Comparison of ENCODE assay signal across 18 mouse cellular contexts in the genomic region with DNA sequence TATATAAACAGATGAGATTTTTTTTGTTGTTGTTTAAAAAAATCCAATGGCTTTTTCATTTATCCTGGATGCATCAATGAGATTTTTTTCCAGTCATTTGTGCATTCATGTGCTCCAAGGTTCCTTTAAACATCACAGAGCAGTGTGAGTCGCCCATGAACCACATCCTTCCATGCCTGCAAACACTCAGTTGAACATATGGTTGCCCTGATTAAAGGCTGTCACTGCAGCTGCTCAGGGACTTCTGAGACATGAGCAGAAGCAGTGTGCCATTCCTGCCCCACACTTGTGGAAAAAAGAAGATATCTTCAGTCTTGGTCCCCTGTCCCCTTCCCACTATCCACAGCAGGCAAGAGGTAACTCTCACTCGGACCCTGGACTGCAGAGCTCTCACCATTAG.
DNase-seq lines count a peak whose midpoint lies in the region; ATAC-seq and TF ChIP-seq lines count a peak whose summit lies in the region.
"Had no signal": no experiment of that assay in that cellular context is flagged by ENCODE, and none has a peak within 500 bp of the region (broad histone marks: within the 10 kb centered on the region; RNA-seq: fewer than 3 reads in every experiment).

No protein-coding gene starts in this region.

- TF ChIP-seq CTCF in layer of hippocampus, adult 2 months (conservative IDR thresholded peaks at IDR 0.05) = no peak
- no peak for TF ChIP-seq CTCF in brain, embryonic 14.5 days (IDR thresholded peaks at IDR 0.05; ENCODE audit: borderline replicate concordance, extremely low read depth, insufficient read depth, insufficient read length)

- no peak for TF ChIP-seq POLR2A in brain, embryonic 14.5 days (IDR thresholded peaks at IDR 0.05; ENCODE audit: borderline replicate concordance, extremely low read depth, insufficient read depth, insufficient read length, poor library complexity, severe bottlenecking)

- intact Hi-C loops in heart, postnatal 10 days (cut with DNase I) = no loop called here

- peaks cover 67% of the 10 kb centered on the region for H3K4me1 ChIP-seq in heart, embryonic 12.5 days (replicated peaks)
- peaks cover 49% of the 10 kb centered on the region for H3K4me1 ChIP-seq in limb, embryonic 13.5 days
- H3K4me1 ChIP-seq: megakaryocyte, embryonic 14.5 days had no signal

- no peak overlapping the region for H3K4me3 ChIP-seq in heart, embryonic 12.5 days
- no peak overlapping the region for H3K4me3 ChIP-seq in layer of hippocampus, adult 2 months
- no peak overlapping the region for H3K4me3 ChIP-seq in limb, embryonic 13.5 days
- H3K4me3 ChIP-seq: forebrain, embryonic 15.5 days; megakaryocyte, embryonic 14.5 days had no signal

- no peak overlapping the region for H3K9ac ChIP-seq in heart, embryonic 12.5 days
- H3K9ac ChIP-seq in limb, embryonic 13.5 days = no peak overlapping the region
- H3K9ac ChIP-seq: forebrain, embryonic 15.5 days; liver, postnatal 0 days had no signal

- H3K36me3 ChIP-seq in heart, embryonic 12.5 days = no peaks in the 10 kb centered on the region
- H3K36me3 ChIP-seq in limb, embryonic 13.5 days = no peaks in the 10 kb centered on the region
- H3K36me3 ChIP-seq: forebrain, embryonic 15.5 days had no signal

- H3K27me3 ChIP-seq in heart, embryonic 12.5 days (replicated peaks) = no peaks in the 10 kb centered on the region
- 0 out of 2 replicates have a peak, but pooled peaks cover 3% of the 10 kb centered on the region for H3K27me3 ChIP-seq in limb, embryonic 13.5 days
- H3K27me3 ChIP-seq: forebrain, embryonic 15.5 days; megakaryocyte, embryonic 14.5 days had no signal

- no peak for DNase-seq in heart, postnatal 10 days
- peak; percentile 44 to 49 for DNase-seq in layer of hippocampus, adult 2 months (ENCODE audit: low spot score in 2 of 2)
- DNase-seq in layer of hippocampus, adult 9-10 months (ENCODE audit: low spot score) = no peak
- peak; percentile 81 for DNase-seq in brain, embryonic 14.5 days (ENCODE audit: low read depth)
- no peak for DNase-seq in kidney, adult 18-20 months
- DNase-seq: cerebellum, adult 11 months; cerebellum, postnatal 14 days; gastrocnemius, postnatal 25 days; heart, postnatal 14 days; kidney, postnatal 4 days; liver; liver, postnatal 0 days; lung, postnatal 14 days had no signal

- H3K4me2 ChIP-seq in heart, embryonic 12.5 days = no peak overlapping the region
- no peak overlapping the region for H3K4me2 ChIP-seq in limb, embryonic 13.5 days (replicated peaks)
- H3K4me2 ChIP-seq: forebrain, embryonic 15.5 days had no signal

- no peak for ATAC-seq in heart, embryonic 12.5 days (ENCODE audit: insufficient number of reproducible peaks, low FRiP score)
- ATAC-seq in limb, embryonic 13.5 days (ENCODE audit: low FRiP score, low read depth) = no peak
- ATAC-seq in megakaryocyte-erythroid progenitor cell, adult 5-6 weeks (replicated peaks; ENCODE audit: low FRiP score, low TSS enrichment, poor library complexity, severe bottlenecking) = no peak
- ATAC-seq: forebrain, embryonic 15.5 days; liver, postnatal 0 days had no signal

- WGBS in heart, embryonic 12.5 days = 15% methylated on average over 2 of the region's 2 CpGs
- 40% methylated on average over 2 of the region's 2 CpGs for WGBS in limb, embryonic 13.5 days

- H3K27ac ChIP-seq in heart, embryonic 12.5 days (ENCODE audit: poor library complexity, severe bottlenecking) = peak overlapping the region; percentile 65
- H3K27ac ChIP-seq in layer of hippocampus, adult 2 months = no peak overlapping the region
- 0 out of 2 replicates have a peak overlapping the region, but pooled peaks have one; percentile 40 for H3K27ac ChIP-seq in limb, embryonic 13.5 days
- H3K27ac ChIP-seq: forebrain, embryonic 15.5 days had no signal

- H3K9me3 ChIP-seq in heart, embryonic 12.5 days (replicated peaks) = no peaks in the 10 kb centered on the region
- no peaks in the 10 kb centered on the region for H3K9me3 ChIP-seq in limb, embryonic 13.5 days
- H3K9me3 ChIP-seq: forebrain, embryonic 15.5 days; megakaryocyte, embryonic 14.5 days had no signal

Comparison
In these comparisons a context has a peak if more than half of its experiments do, and no peak if none do; other contexts are left out.
1. DNase-seq: peak in layer of hippocampus, adult 2 months (2 of 2) and brain, embryonic 14.5 days (single experiment); none in heart, postnatal 10 days (0 of 2), layer of hippocampus, adult 9-10 months (single experiment) and kidney, adult 18-20 months (single experiment).